Mouse (Mus musculus): ENCODE data around the gene Cldn19.

Cldn19 gene

DNA sequence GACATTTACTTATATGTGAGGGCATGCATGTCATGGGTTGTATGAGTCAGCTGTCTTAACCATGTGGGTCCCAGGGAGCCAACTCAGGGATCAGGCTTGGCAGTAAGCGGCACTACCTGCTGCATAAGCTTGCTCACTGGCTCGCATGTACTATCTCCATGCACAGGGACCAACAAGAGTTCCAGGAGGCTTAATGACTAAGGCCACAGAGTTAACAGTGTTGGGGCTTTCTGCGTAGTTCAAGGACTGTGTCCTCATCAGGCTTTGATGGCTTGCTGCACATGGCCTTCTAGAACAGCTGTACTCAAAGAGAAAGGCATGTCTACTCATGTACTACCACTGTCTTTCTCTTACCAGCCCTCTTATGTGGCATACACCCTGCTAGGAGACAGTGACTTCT, 45.5 kb downstream of the Cldn19 start:
- DNase-seq (ENCODE audit: low read depth, low spot score): no peak

DNA sequence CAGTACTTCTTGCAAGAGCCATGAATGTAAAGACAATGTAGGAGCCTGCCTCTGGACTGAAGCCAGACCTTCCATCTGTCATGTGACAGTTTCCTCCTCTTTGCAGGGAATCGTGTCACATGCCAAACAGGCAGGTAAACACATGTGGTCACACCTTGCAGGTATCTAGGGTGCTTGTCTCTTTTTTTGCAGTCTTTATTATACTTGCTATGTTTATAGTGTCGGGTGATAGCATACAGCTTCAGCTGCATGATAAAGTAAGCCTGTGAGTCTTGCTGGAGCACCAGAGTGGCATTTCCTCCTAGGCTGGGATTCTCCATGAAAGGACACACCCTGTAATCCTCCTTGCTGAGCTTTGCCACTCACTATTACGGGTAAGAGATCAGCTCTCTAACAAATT, 46.6 kb downstream of the Cldn19 start:
- DNase-seq (ENCODE audit: low read depth, low spot score): no peak

DNA sequence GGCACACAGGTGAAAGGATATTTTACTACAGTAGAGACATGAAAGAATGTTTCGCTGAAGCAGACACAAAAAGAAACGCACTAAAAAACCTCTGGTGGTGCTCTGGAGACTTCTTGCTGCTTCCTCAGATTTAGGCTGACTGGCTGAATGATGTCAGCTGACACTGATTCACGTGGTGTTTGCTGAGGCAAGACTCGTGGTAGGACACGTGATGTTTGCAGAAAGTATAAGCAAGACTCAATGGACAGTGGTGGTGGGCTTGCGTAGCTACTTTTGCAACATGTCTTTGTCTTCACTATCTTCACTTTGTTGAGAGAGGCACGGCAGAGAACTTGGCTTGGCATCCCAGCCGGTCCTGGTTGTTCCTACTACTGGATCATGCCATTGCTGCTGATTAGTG, 48.1 kb downstream of the Cldn19 start:
- no peak for DNase-seq (ENCODE audit: low read depth, low spot score)

DNA sequence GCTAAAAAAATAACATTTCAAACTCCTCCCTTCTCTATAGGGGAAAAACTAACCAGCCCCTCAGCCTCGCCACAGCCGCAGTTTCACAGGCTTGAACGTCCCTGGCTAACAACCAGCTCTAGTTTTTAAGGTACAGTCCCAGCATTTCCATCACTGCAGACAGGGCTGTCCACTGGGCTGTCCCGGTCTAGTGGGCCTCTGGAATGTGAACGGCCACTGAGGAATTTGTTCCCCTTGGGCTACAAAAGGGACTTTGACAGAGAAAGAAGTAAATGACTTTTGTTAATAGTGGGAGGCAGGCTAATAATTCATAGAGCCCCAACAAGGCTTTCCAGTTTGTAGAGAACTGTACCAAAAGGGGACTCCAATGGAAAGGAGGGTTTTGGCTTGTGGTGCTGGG, 50.2 kb downstream of the Cldn19 start:
- no peak for DNase-seq (ENCODE audit: low read depth, low spot score)
